Mouse (Mus musculus): Measurements from ENCODE around the gene Lamc1. TPM values are rescaled to one million over a fixed set of nuclear protein-coding genes. Genes with fewer than 3 reads are reported as not detected.

Lamc1 gene
- polyA plus RNA-seq, 1 experiment from 2014 or later: 14.5 TPM

- H3K9me3 ChIP-seq: no peaks in the 10 kb centered on the region
- H3K9ac ChIP-seq (replicated peaks): no peak overlapping the region
- H3K4me3 ChIP-seq: no peak overlapping the region
- H3K4me2 ChIP-seq (replicated peaks): no peak overlapping the region
- H3K36me3 ChIP-seq: no peaks in the 10 kb centered on the region
- no peaks in the 10 kb centered on the region for H3K27me3 ChIP-seq
- no peak for ATAC-seq (replicated peaks)
- H3K27ac ChIP-seq (replicated peaks): no peak overlapping the region
- H3K4me1 ChIP-seq: no peaks in the 10 kb centered on the region
- 30% methylated on average over 9 of the region's 9 CpGs for WGBS
These were observed 160.3 kb downstream of the Lamc1 start for GRCm38 (mm10) chr1:153172291-153172731.

GRCm38 (mm10) chr1:153171011-153171410, 161.6 kb downstream of the Lamc1 start:
- ATAC-seq (replicated peaks): no peak
- no peak overlapping the region for H3K9ac ChIP-seq (replicated peaks)
- no peaks in the 10 kb centered on the region for H3K36me3 ChIP-seq
- H3K4me2 ChIP-seq (replicated peaks): no peak overlapping the region
- 82% methylated on average over 10 of the region's 10 CpGs for WGBS
- H3K27me3 ChIP-seq: no peaks in the 10 kb centered on the region
- H3K4me1 ChIP-seq: no peaks in the 10 kb centered on the region
- no peak overlapping the region for H3K27ac ChIP-seq (replicated peaks)
- H3K4me3 ChIP-seq: no peak overlapping the region
- H3K9me3 ChIP-seq: no peaks in the 10 kb centered on the region

Other genes starting within 250 kb of the Lamc1 start
- 1.2 and 1.3 TPM in 2 replicates for gene Lamc2, start 146.3 kb downstream of the Lamc1 start, polyA plus RNA-seq (2015; fragmentation: Nextera tagmentation; extraction: Ambion mirVana)
- 0.41 and 0.42 TPM in 2 replicates for gene Shcbp1l, start 92.4 kb upstream of the Lamc1 start, polyA plus RNA-seq (2015; fragmentation: Nextera tagmentation; extraction: Ambion mirVana)
- 37.4 and 39.1 TPM in 2 replicates for gene Dhx9, start 154.9 kb upstream of the Lamc1 start, polyA plus RNA-seq (2015; fragmentation: Nextera tagmentation; extraction: Ambion mirVana)
- gene Npl, start 217.3 kb upstream of the Lamc1 start, polyA plus RNA-seq (2015; fragmentation: Nextera tagmentation; extraction: Ambion mirVana): 7.2 and 8.2 TPM in 2 replicates

Measured in forebrain, embryonic 15.5 days (tissue).